Mouse (Mus musculus) heart, adult 8-10 months (tissue): Measurements from ENCODE around the gene Ccdc69. TPM values are rescaled to one million over a fixed set of nuclear protein-coding genes. Genes with fewer than 3 reads are reported as not detected.
"Not testable (repeated sequence)": the region's sequence is repeated elsewhere in the genome, so short reads cannot be mapped to it uniquely, and the experiment has no call there.

Source experiments
- DNase-seq: peaks from one replicate; pipeline ENCODE4 v3.0.0; 2022; ENCODE audit warnings: low spot score
- total RNA-seq, 4 experiments: library from RNA; stranded (reverse); gene quantifications; 2 replicates each; pipeline ENCODE4 v1.2.4; 2022

Ccdc69 gene
- total RNA-seq: 1 to 10 TPM; 5.9 to 9.4 (median 6.5) TPM

DNA sequence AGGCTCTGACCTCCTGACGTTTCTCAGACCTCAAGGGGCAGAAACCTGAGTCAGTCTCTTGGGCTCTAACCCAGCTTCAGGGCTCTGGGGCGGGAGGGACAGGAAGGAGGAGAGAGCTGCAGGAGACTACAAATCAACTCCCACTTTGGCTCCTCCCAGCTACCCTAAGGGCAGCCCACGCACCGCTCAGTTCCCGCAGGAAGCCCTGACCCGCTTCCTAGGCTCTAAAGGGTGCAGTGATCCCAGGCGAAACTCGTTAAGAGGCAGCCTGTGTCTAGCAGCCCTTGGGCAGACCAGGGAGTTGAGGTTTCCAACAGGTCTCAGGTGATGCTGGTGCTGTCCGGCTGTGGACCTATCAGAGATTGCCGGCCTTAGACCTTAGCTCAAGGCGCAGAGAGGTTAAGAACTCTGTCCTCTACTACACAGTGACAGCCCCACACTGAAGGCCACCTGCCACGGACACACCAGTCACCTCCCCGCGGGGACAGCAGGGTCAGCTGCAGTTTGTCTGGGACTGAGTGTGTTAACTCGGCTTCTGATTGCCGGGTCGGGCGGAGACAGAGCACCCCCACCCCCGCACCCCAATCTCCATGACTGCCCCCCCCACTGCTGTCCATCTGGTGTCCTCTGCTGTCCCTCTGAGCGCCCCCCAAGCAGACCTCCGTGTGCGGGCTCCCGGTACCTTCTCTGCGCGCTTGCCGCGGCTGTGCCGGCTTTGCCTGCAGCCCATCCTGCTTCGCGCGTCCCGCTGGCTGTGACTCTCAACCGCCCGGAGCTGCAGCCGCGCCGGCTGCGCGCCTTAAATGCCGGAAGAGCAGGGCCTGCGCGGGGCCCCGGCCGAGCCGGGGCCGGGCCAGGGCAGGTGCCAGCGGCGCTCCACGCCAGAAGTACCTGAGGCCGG is at the start of gene Ccdc69:
Gene Ccdc69, minus strand, starts transcription at position 801 of the 901 bp plus-strand sequence.
- peak; percentile 74 for DNase-seq

DNA sequence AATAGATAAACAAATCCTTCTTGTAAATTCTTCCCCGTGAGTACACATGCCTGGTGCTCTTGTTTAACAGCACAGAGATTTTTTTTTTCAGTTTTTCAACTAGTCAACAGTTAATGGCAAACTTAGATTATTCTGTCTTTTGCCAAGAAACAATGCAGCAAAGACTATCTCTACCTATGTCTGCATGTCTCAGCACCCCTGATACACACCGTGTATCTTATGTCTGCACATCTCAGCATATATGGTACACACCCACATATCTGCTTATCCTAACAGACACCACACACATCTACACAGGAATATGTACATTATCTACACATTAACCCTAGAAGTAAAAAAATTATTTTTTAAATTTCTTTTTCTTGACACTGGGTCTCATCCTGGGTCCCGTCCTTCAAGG is 48.7 kb upstream of the Ccdc69 start:
- DNase-seq: no peak

DNA sequence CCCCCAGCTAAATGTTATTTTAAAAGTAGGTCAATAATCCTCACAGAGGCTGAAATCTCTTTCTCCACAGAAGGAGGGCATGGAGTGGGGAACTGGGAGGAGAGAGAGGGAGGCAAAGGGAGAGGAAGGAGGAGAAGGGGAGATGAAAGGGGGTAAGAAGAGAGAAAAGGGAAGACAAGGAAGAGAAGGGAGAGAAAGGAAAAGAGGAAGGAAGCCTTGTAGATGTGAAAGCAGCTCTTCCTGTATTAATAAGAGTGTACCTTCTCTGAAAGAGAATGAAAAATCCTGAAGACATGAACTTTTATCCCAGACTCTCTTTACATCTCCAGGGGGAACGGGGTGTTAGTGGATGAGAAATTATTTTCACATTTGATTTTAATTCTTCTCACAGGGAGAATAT is 43.5 kb upstream of the Ccdc69 start:
- DNase-seq: no peak

DNA sequence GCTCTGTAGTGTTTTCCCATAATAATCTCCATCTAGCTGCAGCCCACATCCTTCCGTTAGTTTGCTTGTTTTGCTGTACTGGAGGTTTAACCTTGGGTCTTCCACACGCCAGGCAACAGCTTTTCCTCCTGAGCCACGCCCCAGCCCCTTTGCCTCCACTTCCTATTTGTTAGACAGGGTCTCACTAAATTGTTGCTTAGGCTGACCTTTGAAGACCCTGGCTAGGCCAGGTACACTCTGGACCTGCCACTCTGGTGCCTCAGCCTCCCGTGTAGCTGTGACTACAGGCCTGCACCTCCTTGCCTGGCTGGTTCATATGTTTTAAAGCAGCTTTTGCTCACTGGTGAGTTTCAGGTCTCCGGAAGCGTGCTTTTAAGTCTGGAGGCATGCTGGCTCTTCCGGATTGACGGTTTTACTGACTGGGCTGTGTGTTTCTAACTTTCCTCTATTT is 42.9 kb upstream of the Ccdc69 start:
- DNase-seq: no peak

DNA sequence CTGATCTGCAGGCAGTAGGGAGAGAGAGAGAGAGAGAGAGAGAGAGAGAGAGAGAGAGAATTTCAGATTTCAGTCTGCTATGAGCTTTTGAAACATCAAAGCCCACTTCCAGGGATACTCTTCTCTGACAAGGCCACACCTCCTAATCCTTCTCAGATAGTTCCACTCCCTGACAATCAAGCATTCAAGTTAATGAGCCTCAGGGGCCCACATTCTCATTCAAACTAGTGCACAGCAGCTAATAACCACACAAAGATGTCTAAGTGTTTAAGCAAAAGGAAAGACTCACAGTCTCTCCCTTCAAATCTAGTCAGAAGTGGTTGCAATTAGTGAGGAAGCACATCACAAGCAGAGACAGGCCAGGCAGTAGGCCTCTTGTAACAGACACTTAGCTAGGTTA is 42.3 kb upstream of the Ccdc69 start:
- no peak for DNase-seq

DNA sequence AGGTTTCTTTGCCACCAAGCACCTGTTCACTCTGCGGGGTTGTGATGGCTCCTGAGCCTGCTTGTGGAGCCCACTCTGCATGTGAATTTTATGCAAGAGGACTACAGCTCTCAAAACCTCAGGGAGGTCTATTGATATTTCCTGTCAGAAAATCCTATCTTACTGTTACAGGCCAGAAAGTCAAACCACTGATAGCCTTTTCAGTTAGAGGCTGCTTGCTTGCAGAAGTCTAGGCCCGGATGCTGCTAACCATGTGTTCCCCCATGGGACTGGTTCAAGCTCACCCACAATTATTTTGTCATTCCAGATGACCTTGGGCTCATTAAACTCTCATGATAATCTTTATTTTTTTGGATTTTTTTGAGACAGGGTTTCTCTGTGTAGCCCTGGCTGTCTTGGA is 39.1 kb upstream of the Ccdc69 start:
- no peak for DNase-seq

DNA sequence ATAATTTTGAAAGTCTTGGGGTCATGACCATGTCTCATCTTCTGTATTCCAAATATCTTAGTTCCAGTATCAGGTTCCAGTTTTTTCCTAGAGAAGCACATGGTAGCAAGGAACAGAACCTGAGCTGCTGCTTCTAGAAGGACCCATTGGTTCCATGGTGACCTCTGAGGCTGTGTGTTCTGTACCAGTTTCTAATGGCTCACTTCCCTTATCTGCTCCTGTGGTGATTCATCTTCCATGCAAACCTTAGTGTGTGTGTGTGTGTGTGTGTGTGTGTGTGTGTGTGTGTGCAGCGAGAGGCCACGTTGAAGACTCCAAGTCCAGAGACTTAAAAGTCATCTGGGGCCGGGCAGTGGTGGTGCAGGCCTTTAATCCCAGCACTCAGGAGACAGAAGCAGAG is 38.1 kb upstream of the Ccdc69 start:
- no peak for DNase-seq

DNA sequence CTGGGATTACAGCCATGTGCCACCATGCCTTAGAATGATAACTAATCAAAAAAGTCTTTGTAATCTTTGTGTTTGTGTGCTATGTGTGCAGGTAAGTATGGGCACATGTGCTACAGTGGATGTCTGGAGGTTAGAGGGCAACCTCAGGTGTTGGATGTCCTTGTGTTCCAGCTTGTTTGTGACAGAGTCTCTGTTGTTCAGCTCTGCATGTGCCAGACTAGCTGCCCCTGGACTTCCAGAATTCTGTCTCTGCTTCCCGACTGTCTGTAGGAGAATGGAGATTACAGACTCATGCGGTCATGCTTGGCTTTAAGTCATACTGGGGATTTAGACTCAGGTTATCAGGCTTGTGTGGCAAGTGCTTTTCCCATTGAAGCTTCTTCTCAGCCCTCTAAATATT is 36.4 kb upstream of the Ccdc69 start:
- DNase-seq: no peak

DNA sequence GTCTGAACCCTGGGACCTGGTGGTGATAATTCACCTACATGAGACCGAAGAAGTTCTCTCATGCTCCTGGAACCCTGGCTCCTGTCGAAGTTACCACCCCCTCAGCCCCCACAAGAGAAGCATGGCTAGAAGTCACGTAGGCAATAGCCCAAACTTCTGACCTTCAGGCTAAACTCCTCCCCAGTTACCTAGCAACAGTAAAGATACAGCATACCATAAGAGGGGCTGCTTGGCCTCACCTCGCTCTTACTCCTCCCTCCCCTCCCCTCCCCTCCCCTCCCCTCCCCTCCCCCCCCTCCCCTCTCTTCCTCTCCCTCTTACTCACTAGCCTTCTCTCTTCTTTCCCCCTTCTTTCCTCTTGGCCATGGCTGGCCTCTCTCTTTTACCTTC is 35.9 kb upstream of the Ccdc69 start:
- not testable (repeated sequence) for DNase-seq

DNA sequence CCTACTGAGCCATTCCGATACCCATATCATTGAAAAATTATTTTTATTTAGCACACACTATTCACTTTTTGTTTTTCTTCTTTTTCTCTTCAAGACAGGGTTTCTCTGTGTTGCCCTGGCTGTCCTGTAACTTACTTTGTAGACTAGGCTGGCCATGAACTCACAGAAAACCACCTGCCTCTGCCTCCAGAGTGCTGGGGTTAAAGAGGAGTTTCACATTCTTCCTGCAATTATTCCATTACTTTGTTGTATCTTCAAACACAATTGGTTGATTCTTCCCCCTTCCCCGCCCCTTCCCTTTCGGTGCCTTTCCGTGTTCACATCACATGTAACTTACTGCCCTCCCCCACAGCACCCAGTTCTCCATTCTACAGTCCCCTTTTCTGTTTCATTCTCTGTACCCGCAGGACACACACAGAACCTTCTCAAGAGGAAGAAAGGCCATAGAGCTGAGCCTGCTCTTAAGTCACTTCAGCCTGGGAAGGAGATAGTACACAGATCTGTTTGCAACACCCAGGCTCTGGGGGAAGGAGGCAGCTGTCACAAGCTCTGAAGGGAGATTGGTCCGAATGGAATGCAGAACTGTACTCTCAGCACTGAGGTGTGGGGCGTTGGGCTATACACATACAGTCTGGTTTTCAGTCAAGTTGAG is 35.4 kb upstream of the Ccdc69 start:
- DNase-seq: peak; percentile 29

DNA sequence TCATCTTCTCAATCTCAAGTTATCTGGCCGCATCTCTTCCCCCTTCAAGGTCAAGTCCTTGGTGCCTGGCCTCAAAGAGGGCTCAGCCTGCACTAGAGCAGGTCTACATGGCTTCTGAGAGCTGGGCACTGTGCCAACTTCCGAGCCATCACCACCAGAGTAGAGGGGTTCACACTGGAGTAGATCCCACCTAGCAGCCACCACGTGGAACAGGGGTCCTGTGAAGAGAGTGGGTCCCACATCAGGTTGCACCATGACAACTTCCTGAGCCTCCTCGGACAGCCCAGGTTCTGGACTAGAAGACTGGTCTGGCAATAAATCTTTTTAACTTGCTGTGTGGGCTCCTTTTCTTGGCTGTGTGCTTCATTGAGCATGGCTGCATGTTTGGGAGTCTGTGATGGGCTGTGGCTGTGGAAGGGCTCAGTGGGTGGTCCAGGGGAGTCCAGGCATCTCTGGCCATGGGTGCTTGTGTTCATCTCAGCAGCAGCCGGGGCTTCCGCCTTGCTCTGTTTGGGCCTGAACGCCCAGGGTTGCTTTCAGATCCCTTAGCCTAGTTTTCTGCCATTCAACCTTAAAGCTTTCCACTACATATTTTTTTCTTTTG is 32.7 kb upstream of the Ccdc69 start:
- DNase-seq: no peak

DNA sequence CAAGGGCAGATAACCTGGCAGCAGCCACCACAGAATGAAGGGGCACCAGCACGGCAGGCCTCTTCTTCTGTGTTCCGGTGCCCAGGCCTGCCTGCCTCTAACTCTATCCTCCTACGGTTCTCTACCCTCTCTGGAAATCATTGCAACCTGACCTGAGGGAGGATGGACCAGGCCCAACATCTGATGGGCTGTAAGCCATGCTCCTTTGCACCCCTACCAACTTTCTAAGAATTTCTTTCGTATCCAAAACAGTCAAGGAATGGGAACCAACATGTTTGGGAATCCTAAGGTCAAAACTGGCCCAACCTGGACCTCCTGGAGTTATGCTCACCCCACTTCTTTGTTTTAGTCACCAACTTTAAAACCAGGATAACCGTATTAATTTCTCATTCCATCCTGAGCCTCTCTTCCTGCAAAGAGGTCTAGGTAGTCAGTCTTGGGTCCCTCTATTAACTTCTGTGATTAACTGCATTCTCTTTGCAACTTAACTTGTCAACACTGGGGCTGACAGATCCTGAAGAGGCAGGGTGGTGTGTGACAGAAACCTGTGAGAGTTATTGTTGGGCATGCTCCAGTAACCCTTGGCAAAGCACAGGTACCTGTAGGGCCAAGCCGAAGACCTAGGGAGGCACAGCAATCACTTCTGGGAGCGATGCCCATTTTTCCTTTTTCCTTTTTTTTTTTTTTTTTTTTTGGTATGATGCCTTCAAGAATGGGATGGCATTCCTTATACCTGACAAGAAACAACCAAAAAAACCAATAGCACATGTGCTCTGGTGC is 31.8 kb upstream of the Ccdc69 start:
- DNase-seq: no peak

DNA sequence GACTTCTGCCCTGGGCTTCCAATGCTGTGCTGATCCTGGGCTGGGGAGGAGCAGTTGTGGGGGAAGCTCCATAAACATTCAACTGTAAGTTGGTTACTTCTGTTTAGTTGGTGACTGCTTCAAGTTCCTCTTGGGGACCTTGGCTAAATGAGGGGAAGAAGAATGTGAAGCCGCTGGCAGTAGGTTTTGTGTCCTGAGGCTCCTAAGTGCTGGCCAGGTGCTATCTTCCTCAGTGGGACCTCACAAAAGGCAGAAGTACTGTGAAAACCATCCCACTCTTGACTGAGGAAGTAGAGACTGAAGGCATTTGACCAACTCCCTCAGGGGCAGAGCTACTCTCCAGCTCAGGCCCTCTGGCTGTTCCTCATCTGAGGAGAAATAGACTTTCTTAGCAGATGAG is 28.7 kb upstream of the Ccdc69 start:
- DNase-seq: no peak

DNA sequence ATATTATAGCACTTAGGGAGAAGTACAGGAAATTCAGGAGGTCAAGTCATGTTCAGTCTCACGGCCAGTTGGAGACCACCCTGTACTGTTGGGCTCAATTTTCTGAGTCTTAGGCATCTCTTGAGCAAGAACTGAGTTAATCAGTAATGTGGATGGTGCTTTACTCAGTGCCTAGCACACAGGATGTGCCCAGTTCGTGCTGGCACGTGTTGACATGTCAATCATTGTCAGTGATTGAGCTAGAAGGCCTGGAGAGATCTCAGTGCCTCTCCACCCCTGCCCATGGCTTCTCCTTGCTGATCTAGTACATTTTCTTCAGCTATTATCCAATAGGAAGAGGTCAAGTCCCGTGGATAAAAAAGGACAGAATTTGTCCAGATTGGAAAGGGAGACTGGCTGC is 27.5 kb upstream of the Ccdc69 start:
- DNase-seq: no peak

DNA sequence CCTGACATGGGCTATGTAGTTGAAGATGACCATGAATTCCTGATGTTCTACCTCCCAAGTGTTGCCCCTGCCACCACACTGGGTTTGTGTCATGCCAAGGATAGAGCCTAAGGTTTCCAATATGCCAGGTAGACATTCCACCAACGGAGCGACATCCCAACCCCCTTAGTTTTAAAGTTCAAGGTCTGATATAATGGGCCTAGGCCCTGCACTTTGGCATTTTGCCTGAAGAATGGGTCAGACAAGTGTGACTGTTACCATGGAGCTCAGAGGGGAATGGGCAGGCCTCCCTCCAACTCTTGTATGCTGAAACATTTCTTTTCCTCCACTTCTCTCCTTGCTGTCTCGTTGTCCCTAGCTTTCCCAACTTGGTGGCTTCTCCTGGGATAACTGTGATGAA is 25.3 kb upstream of the Ccdc69 start:
- no peak for DNase-seq

DNA sequence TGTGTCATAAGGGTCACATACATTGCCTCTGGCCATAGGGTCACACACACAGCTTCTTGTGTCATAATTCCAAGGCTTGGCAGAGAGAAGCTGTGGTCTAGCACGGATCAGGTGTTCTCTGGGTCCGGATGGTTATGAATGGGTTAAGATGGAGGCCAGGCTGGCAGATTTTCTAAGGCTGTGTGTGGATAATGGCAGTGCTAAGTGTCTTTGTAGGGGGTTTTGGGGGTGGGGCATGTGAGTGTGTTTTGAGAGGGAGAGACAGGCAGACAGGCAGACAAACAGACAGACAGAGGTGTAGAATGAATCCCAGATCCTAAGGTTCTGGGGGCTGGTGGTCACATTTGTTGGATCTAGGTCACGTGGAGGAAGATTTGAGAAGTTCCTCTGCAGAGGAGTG is 24.1 kb upstream of the Ccdc69 start:
- DNase-seq: no peak

DNA sequence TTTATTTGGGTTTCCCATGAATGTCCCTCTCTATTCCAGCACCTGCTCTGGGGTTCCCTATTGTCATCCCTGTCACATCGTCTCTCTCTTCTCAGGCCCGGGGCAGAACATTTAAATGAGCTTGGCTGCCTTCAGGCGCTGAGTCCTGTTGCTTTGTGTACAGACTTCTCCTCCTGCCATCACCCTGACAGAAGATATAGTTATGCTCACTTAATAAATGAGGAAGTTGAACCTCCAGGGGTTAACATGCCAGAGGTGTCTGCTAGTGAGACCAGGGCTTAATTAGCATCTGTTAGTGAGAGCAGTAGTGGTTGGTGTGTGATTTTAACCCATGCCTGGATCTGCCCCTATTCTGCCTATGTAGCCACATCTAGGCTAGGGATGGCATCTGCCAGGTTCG is 21.9 kb upstream of the Ccdc69 start:
- DNase-seq: no peak

DNA sequence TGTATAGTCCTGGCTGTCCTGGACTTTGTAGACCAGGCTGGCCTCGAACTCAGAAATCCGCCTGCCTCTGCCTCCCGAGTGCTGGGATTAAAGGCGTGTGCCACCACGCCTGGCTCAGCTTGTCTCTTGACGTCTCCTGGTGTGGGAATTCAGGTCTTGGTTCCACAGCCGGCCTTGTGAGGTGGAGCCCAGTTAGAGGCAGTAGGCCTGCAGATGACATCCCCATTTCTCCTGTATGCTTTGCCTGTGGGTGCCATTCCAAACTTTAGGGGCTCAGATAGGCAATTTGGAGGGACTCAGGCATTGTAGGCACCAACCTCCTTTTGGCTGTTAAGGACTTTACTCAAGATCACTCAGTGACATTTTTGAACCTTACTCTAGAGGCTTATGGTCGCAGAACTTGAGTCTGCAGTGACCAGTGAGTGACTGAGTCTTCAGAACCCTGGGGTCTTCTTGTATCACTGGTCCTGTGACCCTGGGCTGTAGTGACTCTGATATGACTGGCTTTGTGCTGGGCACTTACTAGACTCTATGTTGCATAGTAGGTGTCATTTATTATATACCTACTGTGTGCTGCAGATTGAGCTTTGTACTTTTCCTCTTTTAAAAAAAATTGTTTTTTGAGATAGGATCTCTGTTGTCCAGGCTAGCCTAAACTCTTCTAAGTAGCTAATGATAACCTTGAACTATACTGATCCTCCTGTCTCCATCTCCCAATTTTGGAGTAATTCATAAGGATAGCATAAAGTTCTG is 21.3 kb upstream of the Ccdc69 start:
- DNase-seq: no peak

DNA sequence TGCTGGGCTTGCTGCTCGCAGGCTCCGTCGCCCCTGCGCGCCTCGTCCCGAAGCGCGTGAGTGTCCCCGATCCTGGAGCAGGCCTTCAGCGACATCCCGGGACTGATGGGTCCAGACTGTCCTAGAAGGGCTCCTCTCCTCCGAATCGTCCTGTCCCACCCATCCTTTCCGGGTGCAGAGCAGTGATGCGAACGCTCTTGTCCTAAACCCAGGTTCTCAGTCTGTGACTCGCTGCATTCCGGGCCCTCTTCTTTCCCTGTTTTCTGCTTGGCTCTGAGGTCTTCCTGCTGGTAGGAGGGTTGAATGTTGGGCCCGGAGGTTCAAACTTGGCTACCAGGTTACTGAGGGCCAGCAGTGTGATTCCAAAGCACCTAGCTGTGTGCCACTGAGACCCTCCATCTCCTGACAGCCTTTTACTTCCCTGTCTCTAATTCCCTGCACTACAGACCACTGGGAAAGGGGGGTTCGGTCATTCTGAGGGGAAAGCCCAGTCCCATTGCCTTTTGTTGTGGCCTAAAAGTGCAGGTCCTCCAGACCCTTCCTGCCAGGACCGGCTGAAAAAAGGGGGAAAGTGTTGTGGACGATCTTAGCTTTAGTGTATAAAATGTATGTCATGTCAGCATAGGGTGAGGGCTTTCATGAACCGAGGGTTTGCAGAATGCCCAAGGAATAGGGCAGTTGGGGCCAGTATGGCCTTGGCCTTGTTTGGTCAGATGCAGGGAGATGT is 20.4 kb upstream of the Ccdc69 start:
- DNase-seq: no peak

DNA sequence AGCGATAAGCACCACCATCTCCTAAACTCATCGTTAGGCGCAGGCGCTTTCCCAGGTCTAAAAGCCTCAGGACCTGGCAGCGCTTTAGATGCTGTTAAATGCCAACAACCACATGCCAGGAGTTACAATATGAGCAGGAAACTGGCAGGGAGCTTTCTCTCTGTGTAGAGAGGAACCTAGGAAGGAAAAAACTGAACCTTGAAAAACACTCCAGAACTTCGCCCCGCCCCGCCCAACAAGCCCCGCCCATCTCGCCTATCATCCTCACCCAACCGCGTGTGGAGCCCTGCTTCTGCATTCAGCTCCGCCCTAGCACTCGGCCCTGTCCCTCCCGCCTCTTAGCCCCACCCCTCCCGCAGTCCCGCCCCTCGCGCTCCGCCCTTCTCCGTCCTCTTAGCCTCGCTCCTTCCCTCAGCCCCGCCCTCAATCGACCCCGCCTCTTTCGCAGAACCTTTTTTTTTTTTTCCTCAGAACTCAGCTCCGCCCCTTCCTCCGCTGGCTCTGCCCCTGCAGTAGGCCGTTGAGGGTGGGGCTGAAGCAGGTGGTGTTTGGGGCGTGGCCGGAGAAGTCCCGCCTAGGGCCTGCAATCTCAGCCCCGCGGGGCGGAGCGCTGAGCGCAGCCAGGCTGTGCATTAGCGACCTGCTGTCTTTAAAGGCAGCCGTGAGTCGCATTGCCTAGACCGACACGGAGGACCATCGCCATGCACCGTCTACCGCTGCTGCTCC is 19.7 kb upstream of the Ccdc69 start, which contains the start of gene Gm2a:
Gene Gm2a, plus strand, starts transcription at position 653 of the 726 bp plus-strand sequence.
- peak; percentile 92 for DNase-seq
